Mouse (Mus musculus): ENCODE measurements around the gene Krtap26-1.

DNA sequence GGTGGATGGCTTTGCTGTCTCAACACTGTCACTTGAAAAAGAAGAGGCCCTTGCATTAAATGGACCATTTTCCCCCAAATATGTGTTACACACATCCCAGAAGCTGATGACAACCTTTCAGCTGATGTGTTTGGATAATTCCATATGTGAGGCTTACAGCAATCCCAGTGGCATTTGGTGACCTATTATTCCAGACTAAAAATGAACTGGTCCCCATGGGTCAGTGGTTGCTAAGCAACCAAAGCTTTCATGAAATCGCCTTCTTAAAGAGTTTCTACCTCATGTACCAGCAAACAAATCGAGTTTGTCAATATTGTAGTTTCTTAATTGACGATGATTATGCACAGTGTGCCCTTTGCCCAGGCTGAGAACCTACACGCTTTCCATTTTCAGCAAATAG, 34.9 kb downstream of the Krtap26-1 start:
- TF ChIP-seq GATA1 (IDR thresholded peaks at IDR 0.05; ENCODE audit: borderline replicate concordance, low read length) (no peak), FLI1 (IDR thresholded peaks at IDR 0.05; ENCODE audit: low read length) (no peak)
